Mouse (Mus musculus) lung, adult 2 months (tissue): ENCODE results near the gene Negr1.

ENCODE experiments used
- CTCF ChIP-seq: fragments of 200-500 bp; IDR thresholded peaks from 2 replicates; pipeline ENCODE4 v1.5.1; 2011; ENCODE audit warnings: mild to moderate bottlenecking, low read length, control low read depth; ENCODE audit not compliant: insufficient read depth
- POLR2A ChIP-seq: fragments of 200-500 bp; IDR thresholded peaks from 2 replicates; pipeline ENCODE4 v1.6.1; 2011; ENCODE audit warnings: low read depth, mild to moderate bottlenecking, control low read depth, low read length, borderline replicate concordance; ENCODE audit errors: extremely low read depth

DNA sequence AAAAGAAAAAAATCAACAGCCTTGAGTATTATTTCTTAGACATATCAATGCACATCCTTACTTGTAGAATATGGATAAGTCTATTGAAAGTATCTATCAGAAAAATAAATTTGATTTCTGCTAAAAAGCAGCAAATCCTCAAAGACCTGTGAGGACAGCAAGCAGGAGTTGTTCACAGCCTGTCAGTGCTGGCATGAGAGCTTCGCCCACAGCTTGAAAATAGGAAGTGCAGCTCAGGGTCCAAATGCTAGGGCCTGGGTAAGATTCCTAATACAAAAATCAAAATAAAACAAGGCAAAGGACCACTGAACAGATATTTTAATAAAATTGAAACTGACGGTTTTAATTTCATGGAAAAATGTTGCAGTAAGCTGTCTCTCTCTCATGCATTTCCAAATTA, 483.0 kb downstream of the Negr1 start:
- TF ChIP-seq POLR2A = no peak
- TF ChIP-seq CTCF = no peak
